Mouse (Mus musculus) gastrocnemius, adult 2 months (tissue): Measurements from ENCODE around the gene Cdh11. TPM values are rescaled to one million over a fixed set of nuclear protein-coding genes. Genes with fewer than 3 reads are reported as not detected.
"Not testable (repeated sequence)": the region's sequence is repeated elsewhere in the genome, so short reads cannot be mapped to it uniquely, and the experiment has no call there.

ENCODE experiments used
- DNase-seq: peaks from one replicate; pipeline ENCODE4 v3.0.0; 2022
- H3K27ac ChIP-seq: fragments of 200-600 bp; 2 replicates; pipeline ENCODE4 v1.8.1; 2022; ENCODE audit warnings: mild to moderate bottlenecking
- H3K4me3 ChIP-seq: fragments of 200-600 bp; 2 replicates; pipeline ENCODE4 v1.8.1; 2022; ENCODE audit warnings: mild to moderate bottlenecking, moderate library complexity
- CTCF ChIP-seq: fragments of 200-600 bp; IDR thresholded peaks from 2 replicates; pipeline ENCODE4 v1.8.1; 2022; ENCODE audit warnings: antibody characterized with exemption, mild to moderate bottlenecking, moderate library complexity
- intact Hi-C: fragments of 180-260 bp; cut with DNase I; formaldehyde crosslinking; loops from one replicate; pipeline ENCODE4 v1.15.1; 2025
- microRNA-seq: library from miRNA; unstranded; fragments of <30 nt; microRNA quantifications from one replicate; pipeline ENCODE4 v1.2.0, GENCODE M21; 2021
- total RNA-seq, 2 experiments: library from RNA; stranded (reverse); gene quantifications; 2 replicates each; pipeline ENCODE4 v1.2.3; 2021

Cdh11 gene
- total RNA-seq, 2 experiments from 2014 or later = 0.99 to 2.5 TPM

GRCm38 (mm10) chr8:102693465-102693864, 92.0 kb downstream of the Cdh11 start:
- intact Hi-C loops = no loop called here
- DNase-seq = no peak
- no peak for TF ChIP-seq CTCF
- Histone ChIP-seq H3K27ac (no peak overlapping the region), H3K4me3 (no peak overlapping the region)

- H3K4me3 ChIP-seq, DNase-seq, H3K27ac ChIP-seq, intact Hi-C loops: not testable (repeated sequence)
Observed at GRCm38 (mm10) chr8:102685491-102685890, 100.0 kb downstream of the Cdh11 start.

DNA sequence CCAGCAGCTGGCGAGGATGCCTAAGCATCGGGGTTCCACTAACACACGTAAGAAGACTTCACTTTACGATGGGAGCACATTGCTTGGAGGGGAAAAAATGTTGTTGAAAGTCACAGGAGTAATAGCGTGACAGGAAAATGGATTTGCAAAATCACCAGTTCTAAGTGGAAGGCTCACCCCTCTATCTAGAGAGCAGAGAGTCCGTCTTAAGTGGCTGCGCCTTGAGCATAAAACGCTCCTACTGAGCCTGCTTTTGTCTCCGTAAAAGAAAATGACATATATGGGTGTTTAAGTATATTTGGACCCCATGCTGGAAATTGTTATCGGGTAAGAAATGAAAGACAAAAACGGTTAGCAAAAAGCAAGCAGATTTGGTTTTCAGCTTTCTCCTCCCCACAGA, 100.4 kb downstream of the Cdh11 start:
- intact Hi-C loops = no loop called here
- Histone ChIP-seq H3K4me3 (no peak overlapping the region), H3K27ac (no peak overlapping the region)
- no peak for DNase-seq
- no peak for TF ChIP-seq CTCF

- no peak overlapping the region for H3K4me3 ChIP-seq
- intact Hi-C loops = no loop called here
- H3K27ac ChIP-seq = no peak overlapping the region
- no peak for TF ChIP-seq CTCF
- no peak for DNase-seq
Observed at GRCm38 (mm10) chr8:102677148-102677547, 108.3 kb downstream of the Cdh11 start.

GRCm38 (mm10) chr8:102664561-102664960, 120.9 kb downstream of the Cdh11 start:
- H3K27ac ChIP-seq, H3K4me3 ChIP-seq, DNase-seq, intact Hi-C loops: not testable (repeated sequence)

GRCm38 (mm10) chr8:102656529-102656928, 128.9 kb downstream of the Cdh11 start:
- intact Hi-C loops = no loop called here
- no peak for TF ChIP-seq CTCF
- no peak for DNase-seq
- Histone ChIP-seq H3K4me3 (no peak overlapping the region), H3K27ac (no peak overlapping the region)

GRCm38 (mm10) chr8:102651964-102652363, 133.5 kb downstream of the Cdh11 start:
- no peak for DNase-seq
- Histone ChIP-seq H3K4me3 (no peak overlapping the region), H3K27ac (no peak overlapping the region)
- TF ChIP-seq CTCF = no peak
- intact Hi-C loops = no loop called here

- intact Hi-C loops = no loop called here
Observed at GRCm38 (mm10) chr8:102627151-102627550, 158.3 kb downstream of the Cdh11 start.

GRCm38 (mm10) chr8:102612146-102612545, 173.3 kb downstream of the Cdh11 start:
- no peak for TF ChIP-seq CTCF
- Histone ChIP-seq H3K4me3 (no peak overlapping the region), H3K27ac (no peak overlapping the region)
- intact Hi-C loops = no loop called here
- DNase-seq = no peak

More at GRCm38 (mm10) chr8:102627151-102627550, 158.3 kb downstream of the Cdh11 start:
- H3K4me3 ChIP-seq = no peak overlapping the region
- no peak overlapping the region for H3K27ac ChIP-seq
- no peak for DNase-seq
- no peak for TF ChIP-seq CTCF

- no peak overlapping the region for H3K4me3 ChIP-seq
- intact Hi-C loops = no loop called here
- TF ChIP-seq CTCF = no peak
- no peak overlapping the region for H3K27ac ChIP-seq
- DNase-seq = no peak
Observed at GRCm38 (mm10) chr8:102601327-102601726, 184.1 kb downstream of the Cdh11 start.

GRCm38 (mm10) chr8:102596523-102596922, 188.9 kb downstream of the Cdh11 start:
- no peak for TF ChIP-seq CTCF
- DNase-seq = no peak
- H3K4me3 ChIP-seq = no peak overlapping the region
- intact Hi-C loops = no loop called here
- H3K27ac ChIP-seq = no peak overlapping the region

DNA sequence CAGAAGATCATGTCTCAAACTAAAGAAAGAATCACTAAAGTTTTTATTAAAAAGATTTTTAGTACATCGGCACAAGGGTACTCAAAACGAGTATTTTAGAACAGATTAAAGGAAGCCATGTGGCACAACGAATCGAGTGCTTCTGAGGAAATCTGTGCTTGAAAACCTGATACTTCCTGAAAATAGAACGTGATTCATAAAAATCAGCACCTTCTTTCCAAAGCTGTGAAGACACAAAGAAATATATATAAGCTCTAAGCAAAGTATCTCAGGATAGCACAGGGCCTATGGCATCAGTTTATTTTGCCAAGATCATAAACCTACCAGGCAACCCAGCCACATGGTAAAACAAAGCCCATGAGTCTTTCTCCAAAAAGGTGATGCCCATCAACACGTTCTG, 191.5 kb downstream of the Cdh11 start:
- no peak for TF ChIP-seq CTCF
- Histone ChIP-seq H3K4me3 (no peak overlapping the region), H3K27ac (no peak overlapping the region)
- intact Hi-C loops = no loop called here
- DNase-seq = no peak

Small RNAs within 50 kb of the gene (microRNA-seq; reads per million reads assigned to microRNA genes)
- gene Gm26301 = not detected
